Mouse (Mus musculus) forebrain, embryonic 13.5 days (tissue): ENCODE results near the gene Rps6kb1. TPM values are rescaled to one million over a fixed set of nuclear protein-coding genes. Genes with fewer than 3 reads are reported as not detected.

Experiments
- microRNA counts: library from miRNA; unstranded; fragments of <30 nt; microRNA quantifications from one replicate; lab custom pipeline; 2016
- microRNA-seq: library from miRNA; unstranded; fragments of <30 nt; microRNA quantifications from one replicate; pipeline ENCODE4, GENCODE M21; 2016
- polyA plus RNA-seq: library from polyadenylated mRNA; unstranded; fragments of >200 nt; fragmentation: Nextera tagmentation; extraction: Ambion mirVana; gene quantifications from 2 replicates; pipeline ENCODE4 v1.2.1, GENCODE M21; 2015

Rps6kb1 gene
- polyA plus RNA-seq, 1 experiment from 2014 or later, result 63.9 TPM

MicroRNAs within 50 kb of the gene (microRNA counts, 519-probe panel; counts per million panel counts)
- 4,247 counts per million, percentile 81 among the panel's probes with 10 or more counts for microRNA mmu-miR-21 (lab: Ali Mortazavi, UCI)

Small RNA genes within 50 kb of the gene (microRNA-seq; reads per million reads assigned to microRNA genes)
- 4,635 reads per million, percentile 89 among the genes with 10 or more reads in this experiment for gene Mir21a

Other genes with a start within 250 kb of the Rps6kb1 start
- gene Med13, start 187.2 kb downstream of the Rps6kb1 start, polyA plus RNA-seq, result 12.4 and 13.4 TPM in 2 replicates
- gene Rnft1, start 60.1 kb downstream of the Rps6kb1 start, polyA plus RNA-seq, result 15.9 and 16.5 TPM in 2 replicates
- gene Tubd1, start 186 bp upstream of the Rps6kb1 start, polyA plus RNA-seq, result 9.9 and 10.7 TPM in 2 replicates
- gene Vmp1, start 139.0 kb upstream of the Rps6kb1 start, polyA plus RNA-seq, result 86.8 and 91.2 TPM in 2 replicates
- gene Ptrh2, start 139.2 kb upstream of the Rps6kb1 start, polyA plus RNA-seq, result 38.5 and 45.6 TPM in 2 replicates
- gene Cltc, start 212.8 kb upstream of the Rps6kb1 start, polyA plus RNA-seq, result 106 and 126 TPM in 2 replicates